Mouse (Mus musculus) cerebellum, adult 2 months (tissue): ENCODE measurements around the gene Fbxl17.

Experiments
- CTCF ChIP-seq: fragments of 200-500 bp; IDR thresholded peaks from 2 replicates; pipeline ENCODE4 v1.5.1; 2011; ENCODE audit warnings: low read depth, mild to moderate bottlenecking, control low read depth, low read length, moderate library complexity, borderline replicate concordance; ENCODE audit not compliant: insufficient read depth
- POLR2A ChIP-seq: fragments of 200-500 bp; IDR thresholded peaks from 2 replicates; pipeline ENCODE4 v1.6.1; 2011; ENCODE audit warnings: low read length, control low read depth, borderline replicate concordance; ENCODE audit not compliant: insufficient read depth

GRCm38 (mm10) chr17:63145311-63145741 is 354.5 kb downstream of the Fbxl17 start:
- TF ChIP-seq CTCF (no peak), POLR2A (no peak)
